Mouse (Mus musculus) embryonic facial prominence, embryonic 14.5 days (tissue): ENCODE results near the gene Mrpl42. TPM values are rescaled to one million over a fixed set of nuclear protein-coding genes. Genes with fewer than 3 reads are reported as not detected.

ENCODE experiments used
- ATAC-seq: fragments of 200-750 bp; cut with Nextera tagmentation; 2 replicates; pipeline ENCODE4 v1.8.0; 2017; ENCODE audit warnings: low read depth, moderate number of reproducible peaks, moderate TSS enrichment
- DNase-seq: peaks from one replicate; pipeline ENCODE4 v3.0.0-alpha.2; 2015; ENCODE audit warnings: low spot score
- H3K27ac ChIP-seq: fragments of 300-500 bp; sonication (generic); replicated peaks from 2 replicates; pipeline ENCODE4 v1.5.1; 2014; ENCODE audit warnings: low read depth, mild to moderate bottlenecking, low read length, moderate library complexity
- H3K27me3 ChIP-seq: fragments of 300-500 bp; sonication (generic); replicated peaks from 2 replicates; pipeline ENCODE4 v1.6.1; 2014; ENCODE audit warnings: low read length; ENCODE audit not compliant: control insufficient read depth, insufficient read depth
- H3K36me3 ChIP-seq: fragments of 300-500 bp; sonication (generic); 2 replicates; pipeline ENCODE4 v1.6.1; 2014; ENCODE audit warnings: low read length, mixed read lengths; ENCODE audit not compliant: control insufficient read depth, insufficient read depth
- H3K4me1 ChIP-seq: fragments of 300-500 bp; sonication (generic); 2 replicates; pipeline ENCODE4 v1.6.1; 2014; ENCODE audit warnings: antibody characterized with exemption, low read length; ENCODE audit not compliant: control insufficient read depth, insufficient read depth
- H3K4me2 ChIP-seq: fragments of 300-500 bp; sonication (generic); 2 replicates; pipeline ENCODE4 v1.6.1; 2014; ENCODE audit warnings: low read depth, mild to moderate bottlenecking, low read length, moderate library complexity, mixed read lengths
- H3K4me3 ChIP-seq: fragments of 300-500 bp; sonication (generic); 2 replicates; pipeline ENCODE4 v1.5.1; 2014; ENCODE audit warnings: low read depth, mild to moderate bottlenecking, low read length
- H3K9ac ChIP-seq: fragments of 300-500 bp; sonication (generic); 2 replicates; pipeline ENCODE4 v1.6.1; 2014; ENCODE audit warnings: low read depth, mild to moderate bottlenecking, low read length, moderate library complexity, mixed read lengths
- H3K9me3 ChIP-seq: fragments of 300-500 bp; sonication (generic); 2 replicates; pipeline ENCODE4 v1.6.1; 2016; ENCODE audit warnings: low read length; ENCODE audit not compliant: control insufficient read depth
- WGBS: fragments of 180-500 bp; shearing (Covaris S2); extraction: QIAGEN DNeasy Blood & Tissue Kit; methylation state at CpG from one replicate; pipeline ENCODE4 v1.1.7; 2014; 5-methylcytosine and 5-hydroxymethylcytosine counted together
- polyA plus RNA-seq: library from polyadenylated mRNA; unstranded; fragments of >200 nt; fragmentation: Nextera tagmentation; extraction: Ambion mirVana; gene quantifications from 2 replicates; pipeline ENCODE4 v1.2.1, GENCODE M21; 2014

Gene Mrpl42
- polyA plus RNA-seq, 1 experiment from 2014 or later, result 321 TPM

- ATAC-seq (no peak), DNase-seq (no peak)
- Histone ChIP-seq H3K9me3 (no peaks in the 10 kb centered on the region), H3K4me3 (no peak overlapping the region), H3K4me1 (peaks cover 10% of the 10 kb centered on the region; the same call in 1 of the 2 replicates), H3K27ac (no peak overlapping the region), H3K36me3 (peaks cover 43% of the 10 kb centered on the region), H3K27me3 (no peaks in the 10 kb centered on the region), H3K4me2 (no peak overlapping the region), H3K9ac (no peak overlapping the region)
- WGBS, result 71% methylated on average over 2 of the region's 2 CpGs
Measured at GRCm38 (mm10) chr10:95543377-95543776, 41.6 kb upstream of the Mrpl42 start.

- WGBS, result 92% methylated on average over 4 of the region's 4 CpGs
- Histone ChIP-seq H3K9me3 (no peaks in the 10 kb centered on the region), H3K27me3 (no peaks in the 10 kb centered on the region), H3K4me2 (no peak overlapping the region), H3K27ac (no peak overlapping the region), H3K4me1 (peaks cover 10% of the 10 kb centered on the region; the same call in 1 of the 2 replicates), H3K4me3 (no peak overlapping the region), H3K9ac (no peak overlapping the region), H3K36me3 (peaks cover 39% of the 10 kb centered on the region)
- ATAC-seq (no peak), DNase-seq (no peak)
Measured at GRCm38 (mm10) chr10:95542916-95543315, 41.2 kb upstream of the Mrpl42 start.

- Histone ChIP-seq H3K4me1 (peaks cover 6% of the 10 kb centered on the region; the same call in 1 of the 2 replicates), H3K4me3 (no peak overlapping the region), H3K9me3 (no peaks in the 10 kb centered on the region), H3K36me3 (peaks cover 10% of the 10 kb centered on the region), H3K27me3 (no peaks in the 10 kb centered on the region), H3K27ac (no peak overlapping the region), H3K4me2 (no peak overlapping the region), H3K9ac (no peak overlapping the region)
- WGBS, result 96% methylated on average over 3 of the region's 3 CpGs
- ATAC-seq (no peak), DNase-seq (no peak)
Measured at GRCm38 (mm10) chr10:95539841-95540240, 38.1 kb upstream of the Mrpl42 start.

GRCm38 (mm10) chr10:95539260-95539659 is 37.5 kb upstream of the Mrpl42 start:
- Histone ChIP-seq H3K36me3 (peaks cover 4% of the 10 kb centered on the region), H3K27ac (no peak overlapping the region), H3K4me1 (peaks cover 4% of the 10 kb centered on the region; the same call in 1 of the 2 replicates), H3K9me3 (no peaks in the 10 kb centered on the region), H3K4me3 (no peak overlapping the region), H3K4me2 (no peak overlapping the region), H3K9ac (no peak overlapping the region), H3K27me3 (no peaks in the 10 kb centered on the region)
- 85% methylated on average over 3 of the region's 3 CpGs for WGBS
- ATAC-seq, result no peak
- no peak for DNase-seq

GRCm38 (mm10) chr10:95536222-95536541 is 34.4 kb upstream of the Mrpl42 start:
- no peak overlapping the region for H3K9ac ChIP-seq
- H3K27me3 ChIP-seq, result no peaks in the 10 kb centered on the region
- no peaks in the 10 kb centered on the region for H3K4me1 ChIP-seq
- no peak overlapping the region for H3K27ac ChIP-seq
- no peak overlapping the region for H3K4me3 ChIP-seq
- H3K4me2 ChIP-seq, result no peak overlapping the region
- H3K9me3 ChIP-seq, result no peaks in the 10 kb centered on the region
- no peaks in the 10 kb centered on the region for H3K36me3 ChIP-seq
- ATAC-seq (no peak), DNase-seq (no peak)
- 85% methylated on average over 6 of the region's 6 CpGs for WGBS

- no peak overlapping the region for H3K4me2 ChIP-seq
- WGBS, result 92% methylated on average over 8 of the region's 8 CpGs
- no peaks in the 10 kb centered on the region for H3K4me1 ChIP-seq
- H3K9me3 ChIP-seq, result no peaks in the 10 kb centered on the region
- no peak overlapping the region for H3K9ac ChIP-seq
- H3K36me3 ChIP-seq, result no peaks in the 10 kb centered on the region
- no peak for DNase-seq
- H3K4me3 ChIP-seq, result no peak overlapping the region
- no peak for ATAC-seq
- H3K27ac ChIP-seq, result no peak overlapping the region
- no peaks in the 10 kb centered on the region for H3K27me3 ChIP-seq
Measured at GRCm38 (mm10) chr10:95535399-95536221, 33.9 kb upstream of the Mrpl42 start.

GRCm38 (mm10) chr10:95533382-95533781 is 31.6 kb upstream of the Mrpl42 start:
- ATAC-seq (no peak), DNase-seq (no peak)
- Histone ChIP-seq H3K4me2 (no peak overlapping the region), H3K27ac (no peak overlapping the region), H3K4me1 (no peaks in the 10 kb centered on the region), H3K9ac (no peak overlapping the region), H3K36me3 (no peaks in the 10 kb centered on the region), H3K27me3 (no peaks in the 10 kb centered on the region), H3K4me3 (no peak overlapping the region), H3K9me3 (no peaks in the 10 kb centered on the region)
- 89% methylated on average over 7 of the region's 7 CpGs for WGBS

- H3K36me3 ChIP-seq, result no peaks in the 10 kb centered on the region
Measured at GRCm38 (mm10) chr10:95532916-95533315, 31.2 kb upstream of the Mrpl42 start.

GRCm38 (mm10) chr10:95530551-95531121 is 28.9 kb upstream of the Mrpl42 start:
- no peak for DNase-seq
- Histone ChIP-seq H3K4me2 (no peak overlapping the region), H3K9ac (no peak overlapping the region), H3K9me3 (no peaks in the 10 kb centered on the region), H3K4me3 (no peak overlapping the region), H3K27me3 (no peaks in the 10 kb centered on the region), H3K36me3 (no peaks in the 10 kb centered on the region), H3K27ac (no peak overlapping the region), H3K4me1 (peaks cover 9% of the 10 kb centered on the region; the same call in 1 of the 2 replicates)
- no peak for ATAC-seq
- 71% methylated on average over 2 of the region's 2 CpGs for WGBS

More at GRCm38 (mm10) chr10:95532916-95533315, 31.2 kb upstream of the Mrpl42 start:
- WGBS, result 89% methylated on average over 5 of the region's 5 CpGs
- no peak overlapping the region for H3K4me2 ChIP-seq
- ATAC-seq, result no peak
- no peaks in the 10 kb centered on the region for H3K9me3 ChIP-seq
- H3K9ac ChIP-seq, result no peak overlapping the region
- DNase-seq, result no peak
- no peak overlapping the region for H3K4me3 ChIP-seq
- no peaks in the 10 kb centered on the region for H3K4me1 ChIP-seq
- no peak overlapping the region for H3K27ac ChIP-seq
- H3K27me3 ChIP-seq, result no peaks in the 10 kb centered on the region
